Mouse (Mus musculus) cerebellum, adult 2 months (tissue): ENCODE results near the gene Eefsec.

Experiments used
- CTCF ChIP-seq: fragments of 200-500 bp; IDR thresholded peaks from 2 replicates; pipeline ENCODE4 v1.5.1; 2011; ENCODE audit warnings: low read depth, mild to moderate bottlenecking, control low read depth, low read length, moderate library complexity, borderline replicate concordance; ENCODE audit not compliant: insufficient read depth
- POLR2A ChIP-seq: fragments of 200-500 bp; IDR thresholded peaks from 2 replicates; pipeline ENCODE4 v1.6.1; 2011; ENCODE audit warnings: low read length, control low read depth, borderline replicate concordance; ENCODE audit not compliant: insufficient read depth

GRCm38 (mm10) chr6:88485378-88485777 is 39.0 kb upstream of the Eefsec start:
- TF ChIP-seq CTCF (no peak), POLR2A (no peak)
